Mouse (Mus musculus): ENCODE measurements at regions not wholly inside any gene's neighbourhood (a gene's known extent, or its start where the extent isn't known, plus 50 kb on each side); places are given as distances from the start of the nearest gene placed in this dataset.
A peak's percentile ranks its signal among the peaks of the same experiment; 100 is the strongest.

DNA sequence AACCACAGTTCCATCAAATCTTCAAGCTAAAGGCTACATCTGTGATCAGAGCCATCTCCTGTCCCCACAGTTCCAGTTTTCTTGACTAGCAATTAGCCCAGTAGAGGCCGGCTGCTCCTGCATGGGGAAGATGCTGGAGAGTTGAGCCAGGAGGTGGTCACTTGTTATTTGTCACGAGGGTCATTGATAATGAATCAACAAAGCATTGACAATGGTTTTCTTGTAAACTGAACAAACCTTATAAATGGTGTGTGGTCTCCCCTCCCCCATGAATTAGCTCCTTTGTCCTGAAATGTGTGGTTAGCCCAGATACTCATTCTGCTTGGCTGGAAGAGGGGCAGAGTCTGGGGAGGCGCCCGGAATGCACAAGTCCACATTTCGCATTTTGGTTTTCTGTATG lies 208.9 kb upstream of the Sox2 start:
- no peaks in the 10 kb centered on the region for H3K36me3 ChIP-seq (ENCODE audit: control insufficient read depth, insufficient read depth, low read length)
- peak; percentile 49; the same call in 1 of the 2 replicates for ATAC-seq
- no peaks in the 10 kb centered on the region for H3K9me3 ChIP-seq (replicated peaks; ENCODE audit: control insufficient read depth, low read length, poor library complexity, severe bottlenecking)
- H3K27ac ChIP-seq (ENCODE audit: low read length) = peak overlapping the region; percentile 57; the same call in 1 of the 2 replicates
- H3K4me2 ChIP-seq (ENCODE audit: low read length) = no peak overlapping the region
- H3K4me3 ChIP-seq (ENCODE audit: low read depth, low read length) = no peak overlapping the region
- WGBS = 28% methylated on average over 5 of the region's 5 CpGs
- peaks cover 13% of the 10 kb centered on the region for H3K4me1 ChIP-seq (ENCODE audit: control insufficient read depth, insufficient read depth, low read length)
- H3K9ac ChIP-seq (ENCODE audit: low read depth, low read length) = no peak overlapping the region
- H3K27me3 ChIP-seq (ENCODE audit: control insufficient read depth, insufficient read depth, low read depth, low read length) = no peaks in the 10 kb centered on the region; the same call in 1 of the 2 replicates

DNA sequence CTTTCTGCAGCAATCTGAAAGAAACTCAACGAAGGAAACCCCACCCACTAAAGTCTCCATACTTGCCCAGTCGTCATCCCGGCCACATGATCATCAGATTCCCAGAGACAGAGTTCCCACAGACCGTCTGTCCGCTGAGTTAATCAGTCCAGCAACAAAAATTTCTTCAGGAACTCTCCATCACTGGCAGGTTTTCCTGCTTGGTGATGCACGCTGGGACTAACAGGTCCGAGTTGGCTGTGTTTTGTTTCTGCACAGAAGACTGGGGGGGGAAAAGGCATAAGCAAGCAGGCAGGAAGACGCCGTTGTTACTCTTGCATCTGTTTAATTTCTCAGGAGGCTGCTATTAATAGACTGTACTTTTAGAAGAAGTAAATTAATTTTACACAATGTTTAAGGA lies 215.3 kb upstream of the Sox2 start:
- peak overlapping the region; percentile 25; the same call in 1 of the 2 replicates for H3K4me2 ChIP-seq (ENCODE audit: low read length)
- no peak overlapping the region for H3K9ac ChIP-seq (ENCODE audit: low read depth, low read length)
- peak overlapping the region; percentile 13; the same call in 1 of the 2 replicates for H3K27ac ChIP-seq (ENCODE audit: low read length)
- no peaks in the 10 kb centered on the region for H3K36me3 ChIP-seq (ENCODE audit: control insufficient read depth, insufficient read depth, low read length)
- H3K9me3 ChIP-seq (replicated peaks; ENCODE audit: control insufficient read depth, low read length, poor library complexity, severe bottlenecking) = no peaks in the 10 kb centered on the region
- no peak overlapping the region for H3K4me3 ChIP-seq (ENCODE audit: low read depth, low read length)
- WGBS = 47% methylated on average over 9 of the region's 9 CpGs
- H3K4me1 ChIP-seq (ENCODE audit: control insufficient read depth, insufficient read depth, low read length) = peaks cover 3% of the 10 kb centered on the region; the same call in 1 of the 2 replicates
- peak; percentile 43; the same call in 1 of the 2 replicates for ATAC-seq
- no peaks in the 10 kb centered on the region for H3K27me3 ChIP-seq (ENCODE audit: control insufficient read depth, insufficient read depth, low read depth, low read length)

DNA sequence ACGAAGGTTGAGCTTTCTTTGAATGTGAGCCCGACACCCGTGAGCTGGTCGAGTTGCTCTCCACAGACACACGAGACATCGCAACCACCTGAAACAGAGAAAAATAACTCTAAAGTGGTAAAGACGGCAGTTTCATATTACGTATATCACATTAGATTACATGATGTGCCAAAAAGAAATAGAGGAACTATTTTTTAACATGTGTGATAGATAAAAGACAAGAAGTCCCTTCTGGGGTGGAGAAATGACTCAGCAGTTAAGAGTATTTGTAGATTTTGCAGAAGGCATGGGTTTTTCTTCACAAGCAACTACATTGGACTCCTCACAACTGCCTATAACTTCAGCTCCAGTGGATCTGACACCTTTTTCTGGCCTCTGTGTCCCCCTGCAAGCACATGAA lies 222.2 kb upstream of the Sox2 start:
- Histone ChIP-seq H3K4me3 (ENCODE audit: low read depth, low read length) (no peak overlapping the region), H3K27me3 (ENCODE audit: control insufficient read depth, insufficient read depth, low read depth, low read length) (no peaks in the 10 kb centered on the region), H3K27ac (ENCODE audit: low read length) (no peak overlapping the region), H3K9ac (ENCODE audit: low read depth, low read length) (no peak overlapping the region), H3K4me2 (ENCODE audit: low read length) (no peak overlapping the region), H3K9me3 (replicated peaks; ENCODE audit: control insufficient read depth, low read length, poor library complexity, severe bottlenecking) (no peaks in the 10 kb centered on the region), H3K36me3 (ENCODE audit: control insufficient read depth, insufficient read depth, low read length) (no peaks in the 10 kb centered on the region), H3K4me1 (ENCODE audit: control insufficient read depth, insufficient read depth, low read length) (no peaks in the 10 kb centered on the region; the same call in 1 of the 2 replicates)
- no peak for ATAC-seq
- 97% methylated on average over 8 of the region's 8 CpGs for WGBS

DNA sequence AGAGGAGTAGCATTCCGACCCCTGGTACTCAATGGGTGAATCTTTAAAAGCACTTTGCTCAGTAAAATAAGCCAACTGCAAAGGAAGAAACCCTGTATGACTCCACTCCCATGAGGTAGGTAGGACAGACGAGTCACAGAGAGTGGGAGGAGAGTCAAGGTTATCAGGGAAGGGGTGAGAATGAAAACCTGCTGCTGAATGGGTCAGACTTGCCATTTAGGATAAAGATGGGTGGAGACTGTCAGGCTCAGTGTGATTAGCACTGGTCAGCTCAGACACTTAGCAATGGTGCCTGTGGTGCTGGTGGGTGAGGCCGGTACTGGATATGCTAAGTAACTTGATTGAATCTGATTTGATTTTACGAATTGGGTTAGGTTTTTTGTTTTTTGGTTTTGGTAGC lies 222.7 kb upstream of the Sox2 start:
- H3K4me1 ChIP-seq (ENCODE audit: control insufficient read depth, insufficient read depth, low read length) = no peaks in the 10 kb centered on the region; the same call in 1 of the 2 replicates
- no peaks in the 10 kb centered on the region for H3K27me3 ChIP-seq (ENCODE audit: control insufficient read depth, insufficient read depth, low read depth, low read length)
- ATAC-seq = no peak
- 84% methylated on average over 4 of the region's 4 CpGs for WGBS
- H3K9ac ChIP-seq (ENCODE audit: low read depth, low read length) = no peak overlapping the region
- H3K36me3 ChIP-seq (ENCODE audit: control insufficient read depth, insufficient read depth, low read length) = no peaks in the 10 kb centered on the region
- no peaks in the 10 kb centered on the region for H3K9me3 ChIP-seq (replicated peaks; ENCODE audit: control insufficient read depth, low read length, poor library complexity, severe bottlenecking)
- H3K4me3 ChIP-seq (ENCODE audit: low read depth, low read length) = no peak overlapping the region
- H3K27ac ChIP-seq (ENCODE audit: low read length) = no peak overlapping the region
- no peak overlapping the region for H3K4me2 ChIP-seq (ENCODE audit: low read length)

DNA sequence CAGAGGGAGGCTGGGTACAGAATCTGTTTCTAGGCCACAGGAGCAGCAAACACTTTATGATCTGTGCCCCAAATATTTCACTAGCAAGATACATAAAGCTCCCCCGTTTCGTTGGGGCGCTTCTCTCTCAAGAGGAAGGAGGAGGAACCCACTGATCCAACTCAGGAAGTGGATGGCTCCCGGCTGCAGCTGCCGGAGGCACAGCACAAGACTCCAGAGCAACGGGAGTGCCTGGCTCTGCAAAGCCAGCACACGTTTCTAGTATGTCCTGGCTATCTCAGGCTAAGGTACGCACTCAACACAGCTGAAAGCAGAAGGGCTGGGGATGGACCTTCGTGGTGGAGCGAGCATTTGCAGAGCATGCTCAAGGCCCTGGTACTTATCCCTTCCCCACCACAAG lies 223.2 kb upstream of the Sox2 start:
- no peaks in the 10 kb centered on the region for H3K9me3 ChIP-seq (replicated peaks; ENCODE audit: control insufficient read depth, low read length, poor library complexity, severe bottlenecking)
- H3K4me3 ChIP-seq (ENCODE audit: low read depth, low read length) = no peak overlapping the region
- no peaks in the 10 kb centered on the region for H3K36me3 ChIP-seq (ENCODE audit: control insufficient read depth, insufficient read depth, low read length)
- no peak for ATAC-seq
- no peak overlapping the region for H3K27ac ChIP-seq (ENCODE audit: low read length)
- WGBS = 87% methylated on average over 10 of the region's 10 CpGs
- H3K27me3 ChIP-seq (ENCODE audit: control insufficient read depth, insufficient read depth, low read depth, low read length) = no peaks in the 10 kb centered on the region
- no peaks in the 10 kb centered on the region; the same call in 1 of the 2 replicates for H3K4me1 ChIP-seq (ENCODE audit: control insufficient read depth, insufficient read depth, low read length)
- no peak overlapping the region for H3K4me2 ChIP-seq (ENCODE audit: low read length)
- no peak overlapping the region for H3K9ac ChIP-seq (ENCODE audit: low read depth, low read length)

DNA sequence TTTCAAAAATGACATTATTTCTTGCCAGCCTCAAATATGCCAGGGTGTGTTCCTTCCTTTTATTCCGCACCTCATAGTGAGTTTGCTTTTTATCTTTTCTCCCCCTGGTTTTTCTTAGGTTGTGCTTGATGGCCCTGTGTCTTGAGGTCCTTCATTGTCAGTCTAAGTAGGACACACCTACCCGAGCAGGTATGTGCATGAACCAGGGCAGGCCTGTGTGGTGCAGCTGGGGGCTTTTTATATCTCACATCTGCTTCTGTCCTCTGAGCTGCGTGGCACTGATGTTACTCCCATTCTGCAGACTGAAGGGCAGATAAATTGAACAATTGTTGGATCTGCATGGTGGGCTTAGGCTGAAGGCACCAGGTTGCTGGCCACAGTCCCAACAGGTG lies 238.3 kb upstream of the Sox2 start:
- peaks cover 10% of the 10 kb centered on the region for H3K4me1 ChIP-seq (ENCODE audit: control insufficient read depth, insufficient read depth, low read length)
- no peak overlapping the region for H3K4me3 ChIP-seq (ENCODE audit: low read depth, low read length)
- H3K9me3 ChIP-seq (replicated peaks; ENCODE audit: control insufficient read depth, low read length, poor library complexity, severe bottlenecking) = no peaks in the 10 kb centered on the region
- H3K9ac ChIP-seq (ENCODE audit: low read depth, low read length) = peak overlapping the region; percentile 38; the same call in 1 of the 2 replicates
- peak overlapping the region; percentile 75 for H3K27ac ChIP-seq (ENCODE audit: low read length)
- no peaks in the 10 kb centered on the region for H3K27me3 ChIP-seq (ENCODE audit: control insufficient read depth, insufficient read depth, low read depth, low read length)
- peak overlapping the region; percentile 39 for H3K4me2 ChIP-seq (ENCODE audit: low read length)
- ATAC-seq = peak; percentile 65
- no peaks in the 10 kb centered on the region for H3K36me3 ChIP-seq (ENCODE audit: control insufficient read depth, insufficient read depth, low read length)
- 49% methylated on average over 3 of the region's 3 CpGs for WGBS

DNA sequence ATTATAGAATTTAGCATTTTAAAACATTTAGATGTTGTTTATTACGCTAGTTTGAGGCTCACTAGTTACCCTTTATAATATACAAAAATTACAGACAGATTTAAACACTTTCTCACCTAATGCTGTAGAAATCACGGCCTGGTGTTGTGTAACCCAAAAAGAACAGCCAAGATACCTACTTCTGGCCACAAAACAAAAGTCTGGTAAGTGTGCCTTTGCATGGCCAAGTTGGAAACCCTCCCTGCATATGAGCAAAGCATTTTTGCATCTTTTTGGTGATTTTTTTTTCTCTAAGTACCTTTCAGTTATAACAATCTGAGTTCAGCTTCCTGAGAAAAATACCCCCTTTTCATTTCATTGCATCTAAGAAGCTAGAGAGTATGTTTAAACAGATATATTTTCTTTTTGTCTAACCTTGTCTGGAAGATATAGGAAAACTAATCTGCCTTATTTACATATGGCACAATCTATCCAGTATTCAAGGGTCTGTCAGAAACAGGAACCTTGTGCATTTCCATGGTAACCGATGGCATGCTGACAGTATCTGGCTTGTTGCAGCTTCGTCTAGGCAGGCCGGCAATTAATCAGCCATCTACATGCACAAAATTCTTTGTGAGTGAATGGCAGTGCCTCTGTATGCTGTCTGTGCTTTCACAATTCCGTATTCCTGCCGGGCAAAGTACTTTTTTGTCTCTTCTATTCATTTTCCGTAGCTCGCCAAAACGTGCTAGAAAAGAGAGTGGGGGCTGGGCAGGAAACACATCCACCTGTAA lies 238.9 kb upstream of the Sox2 start:
- WGBS = 21% methylated on average over 10 of the region's 10 CpGs
- H3K9ac ChIP-seq (ENCODE audit: low read depth, low read length) = peak overlapping the region; percentile 38; the same call in 1 of the 2 replicates

DNA sequence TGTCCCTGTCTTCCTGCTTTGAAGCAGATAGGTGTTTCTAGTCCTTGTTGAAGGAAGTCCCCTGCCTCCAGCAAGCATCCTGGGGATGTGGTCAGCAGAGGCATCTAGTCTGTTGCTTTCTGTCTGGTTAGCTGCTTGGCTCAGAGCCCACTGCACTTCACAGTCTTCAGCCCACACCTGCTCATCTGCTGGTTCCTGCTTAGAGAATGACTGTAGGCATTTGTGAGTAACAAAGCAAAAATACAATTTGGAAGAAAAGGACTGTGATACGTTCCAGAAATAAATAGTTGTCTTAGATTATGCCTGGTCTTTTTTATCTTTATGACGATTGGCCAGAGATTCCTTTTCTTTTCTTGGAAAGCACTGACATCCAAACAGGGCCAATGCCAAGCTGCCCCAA lies 246.6 kb upstream of the Sox2 start:
- WGBS = 72% methylated on average over 2 of the region's 2 CpGs
- Histone ChIP-seq H3K4me2 (ENCODE audit: low read length) (no peak overlapping the region), H3K27ac (ENCODE audit: low read length) (no peak overlapping the region), H3K36me3 (ENCODE audit: control insufficient read depth, insufficient read depth, low read length) (no peaks in the 10 kb centered on the region), H3K27me3 (ENCODE audit: control insufficient read depth, insufficient read depth, low read depth, low read length) (no peaks in the 10 kb centered on the region), H3K9me3 (replicated peaks; ENCODE audit: control insufficient read depth, low read length, poor library complexity, severe bottlenecking) (0 out of 2 replicates have a peak, but pooled peaks cover 2% of the 10 kb centered on the region), H3K4me3 (ENCODE audit: low read depth, low read length) (no peak overlapping the region), H3K4me1 (ENCODE audit: control insufficient read depth, insufficient read depth, low read length) (peaks cover 3% of the 10 kb centered on the region), H3K9ac (ENCODE audit: low read depth, low read length) (no peak overlapping the region)
- no peak for ATAC-seq

More for the DNA sequence above, 238.9 kb upstream of the Sox2 start:
- Histone ChIP-seq H3K4me3 (ENCODE audit: low read depth, low read length) (no peak overlapping the region), H3K4me1 (ENCODE audit: control insufficient read depth, insufficient read depth, low read length) (peaks cover 10% of the 10 kb centered on the region), H3K27me3 (ENCODE audit: control insufficient read depth, insufficient read depth, low read depth, low read length) (no peaks in the 10 kb centered on the region), H3K36me3 (ENCODE audit: control insufficient read depth, insufficient read depth, low read length) (no peaks in the 10 kb centered on the region), H3K4me2 (ENCODE audit: low read length) (peak overlapping the region; percentile 39), H3K27ac (ENCODE audit: low read length) (peak overlapping the region; percentile 75), H3K9me3 (replicated peaks; ENCODE audit: control insufficient read depth, low read length, poor library complexity, severe bottlenecking) (0 out of 2 replicates have a peak, but pooled peaks cover 2% of the 10 kb centered on the region)
- peak; percentile 94 for ATAC-seq

DNA sequence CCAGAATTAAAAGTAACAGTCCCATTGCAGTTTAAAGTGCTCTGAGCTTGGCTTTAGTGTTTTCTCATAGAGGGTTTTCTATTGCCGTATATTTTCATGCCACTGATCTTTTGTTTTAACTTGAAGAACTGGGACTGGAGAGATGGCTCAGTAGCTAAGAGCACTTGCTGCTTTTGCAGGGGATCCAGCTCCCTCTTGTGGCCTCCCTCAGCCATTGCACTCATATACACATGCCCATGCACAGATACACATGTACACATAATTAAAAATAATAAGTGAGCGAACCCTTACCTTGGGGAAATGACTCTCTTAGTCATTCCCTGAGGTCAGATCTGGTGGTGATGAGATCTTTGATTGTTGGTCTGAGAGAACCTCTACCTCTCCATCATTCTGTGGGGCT lies 258.9 kb upstream of the Sox2 start:
- Histone ChIP-seq H3K27me3 (ENCODE audit: control insufficient read depth, insufficient read depth, low read depth, low read length) (no peaks in the 10 kb centered on the region), H3K9ac (ENCODE audit: low read depth, low read length) (no peak overlapping the region), H3K4me1 (ENCODE audit: control insufficient read depth, insufficient read depth, low read length) (no peaks in the 10 kb centered on the region), H3K27ac (ENCODE audit: low read length) (no peak overlapping the region), H3K4me3 (ENCODE audit: low read depth, low read length) (no peak overlapping the region), H3K36me3 (ENCODE audit: control insufficient read depth, insufficient read depth, low read length) (no peaks in the 10 kb centered on the region), H3K4me2 (ENCODE audit: low read length) (no peak overlapping the region), H3K9me3 (replicated peaks; ENCODE audit: control insufficient read depth, low read length, poor library complexity, severe bottlenecking) (0 out of 2 replicates have a peak, but pooled peaks cover 3% of the 10 kb centered on the region)
- WGBS = 94% methylated on average over 2 of the region's 2 CpGs
- no peak for ATAC-seq

Measured in midbrain, embryonic 16.5 days (tissue).